In the genomic region with DNA sequence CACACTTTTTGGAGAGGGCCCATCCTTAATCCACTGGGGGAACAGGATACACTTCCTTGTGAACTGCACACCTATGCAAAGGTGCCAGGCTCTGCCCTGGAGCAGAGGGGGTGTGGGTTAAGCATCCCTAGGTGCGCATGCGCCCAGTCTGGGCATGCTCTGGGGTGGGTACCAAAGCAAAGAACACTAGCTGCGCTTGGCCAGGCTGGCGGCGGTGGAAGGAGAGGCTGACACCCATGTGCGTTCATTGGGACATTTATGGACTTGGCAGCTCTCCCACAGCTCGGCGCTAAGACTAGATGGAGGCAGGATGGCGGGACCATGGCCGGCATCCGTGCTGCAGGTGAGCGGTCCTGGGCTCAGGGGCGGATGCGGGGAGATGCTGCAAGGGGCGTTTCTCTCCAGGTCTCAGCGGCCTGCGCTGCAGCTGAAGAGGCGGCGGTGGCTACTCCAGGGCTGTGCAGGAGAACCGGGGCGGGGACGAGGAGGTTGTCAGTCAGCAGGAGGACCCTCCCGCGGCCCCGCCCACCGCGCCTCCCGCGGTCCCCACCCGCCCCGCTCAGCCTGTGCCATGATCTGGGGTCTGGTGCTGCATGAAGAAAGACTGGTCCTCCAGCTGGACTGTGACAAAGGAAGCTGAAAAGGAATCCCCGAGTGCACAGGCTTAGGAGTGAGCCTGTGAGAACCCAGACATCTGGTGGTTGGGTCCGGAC, we compare ENCODE assay signal across 8 mouse cellular contexts. TPM values are rescaled to one million over a fixed set of nuclear protein-coding genes. Genes with fewer than 3 reads are reported as not detected.
DNase-seq lines count a peak whose midpoint lies in the region; ATAC-seq lines count a peak whose summit lies in the region.

A gene (plus strand): TSS at position 146 of the 713 bp plus-strand sequence.

- no peak within 1 kb of the TSS for H3K27ac ChIP-seq in heart, embryonic 11.5 days (ENCODE audit: low read depth, low read length)
- no peak within 1 kb of the TSS for H3K27ac ChIP-seq in embryonic facial prominence, embryonic 15.5 days (replicated peaks)
- no peak within 1 kb of the TSS for H3K27ac ChIP-seq in neural tube, embryonic 13.5 days (replicated peaks)

- no peaks in the 10 kb centered on the region for H3K36me3 ChIP-seq in heart, embryonic 11.5 days (ENCODE audit: control insufficient read depth, insufficient read depth, low read length)
- no peaks in the 10 kb centered on the region for H3K36me3 ChIP-seq in embryonic facial prominence, embryonic 15.5 days
- no peaks in the 10 kb centered on the region for H3K36me3 ChIP-seq in neural tube, embryonic 13.5 days

- no peak within 1 kb of the TSS for H3K9ac ChIP-seq in heart, embryonic 11.5 days (ENCODE audit: low read depth, low read length)
- H3K9ac ChIP-seq in embryonic facial prominence, embryonic 15.5 days: 0 out of 2 replicates have a peak within 1 kb of the TSS, but pooled peaks have one; percentile 12
- peak within 1 kb of the TSS; percentile 68 for H3K9ac ChIP-seq in neural tube, embryonic 13.5 days

- no peaks in the 10 kb centered on the region for H3K9me3 ChIP-seq in heart, embryonic 11.5 days (replicated peaks; ENCODE audit: control insufficient read depth, low read length)
- no peaks in the 10 kb centered on the region for H3K9me3 ChIP-seq in embryonic facial prominence, embryonic 15.5 days (replicated peaks)
- H3K9me3 ChIP-seq in neural tube, embryonic 13.5 days: no peaks in the 10 kb centered on the region

- intact Hi-C loops in left cerebral cortex, postnatal 36 days (cut with DNase I): no loop called here

- ATAC-seq in heart, embryonic 11.5 days (replicated peaks; ENCODE audit: insufficient number of reproducible peaks, low FRiP score, low TSS enrichment): 0 out of 2 replicates have a peak, but pooled peaks have one; percentile 28
- 0 out of 2 replicates have a peak, but pooled peaks have one; percentile 57 for ATAC-seq in embryonic facial prominence, embryonic 15.5 days (ENCODE audit: insufficient number of reproducible peaks, low FRiP score, low TSS enrichment, low read depth)
- peak; percentile 86 for ATAC-seq in neural tube, embryonic 13.5 days (ENCODE audit: low read depth)
- no peak for ATAC-seq in erythroblast, adult 5-6 weeks (replicated peaks; ENCODE audit: low FRiP score, poor library complexity, severe bottlenecking)

- DNase-seq in heart, adult 9 months (ENCODE audit: low spot score in 2 of 2): no peak
- DNase-seq in CD4-positive, CD25-positive, alpha-beta regulatory T cell, adult 2 months (ENCODE audit: low read depth, low spot score): peak; percentile 46
- DNase-seq in left cerebral cortex, postnatal 36 days (ENCODE audit: low spot score in 2 of 2): peak; percentile 38 to 46
- no peak for DNase-seq in adipocyte (ENCODE audit: low spot score)

- peaks cover 31% of the 10 kb centered on the region for H3K27me3 ChIP-seq in heart, embryonic 11.5 days (ENCODE audit: control insufficient read depth, insufficient read depth, low read length)
- peaks cover 25% of the 10 kb centered on the region for H3K27me3 ChIP-seq in embryonic facial prominence, embryonic 15.5 days
- peaks cover 31% of the 10 kb centered on the region for H3K27me3 ChIP-seq in neural tube, embryonic 13.5 days

- 5% methylated on average over 33 of the region's 33 CpGs for WGBS in heart, embryonic 11.5 days (ENCODE audit: insufficient replicate concordance)
- 3% methylated on average over 33 of the region's 33 CpGs for WGBS in embryonic facial prominence, embryonic 15.5 days
- WGBS in neural tube, embryonic 13.5 days: 4% methylated on average over 33 of the region's 33 CpGs

- 0 out of 2 replicates have a peak, but pooled peaks cover 3% of the 10 kb centered on the region for H3K4me1 ChIP-seq in heart, embryonic 11.5 days (ENCODE audit: control insufficient read depth, insufficient read depth, low read length)
- peaks cover 18% of the 10 kb centered on the region for H3K4me1 ChIP-seq in embryonic facial prominence, embryonic 15.5 days
- H3K4me1 ChIP-seq in neural tube, embryonic 13.5 days (replicated peaks): peaks cover 6% of the 10 kb centered on the region; the same call in 1 of the 2 replicates

- H3K4me2 ChIP-seq in heart, embryonic 11.5 days: peak within 1 kb of the TSS; percentile 49
- peak within 1 kb of the TSS; percentile 54 for H3K4me2 ChIP-seq in embryonic facial prominence, embryonic 15.5 days (replicated peaks)
- H3K4me2 ChIP-seq in neural tube, embryonic 13.5 days: peak within 1 kb of the TSS; percentile 50

- H3K4me3 ChIP-seq in heart, embryonic 11.5 days (ENCODE audit: low read depth, low read length): no peak within 1 kb of the TSS
- peak within 1 kb of the TSS; percentile 35 for H3K4me3 ChIP-seq in embryonic facial prominence, embryonic 15.5 days (replicated peaks)
- H3K4me3 ChIP-seq in neural tube, embryonic 13.5 days: peak within 1 kb of the TSS; percentile 33

RNA-seq across cellular contexts. Expression of the gene that starts here (rescaled TPM):
- not detected in 2 replicates for polyA plus RNA-seq in heart, embryonic 11.5 days (2014; fragmentation: Nextera tagmentation; extraction: Ambion mirVana)
- polyA plus RNA-seq in embryonic facial prominence, embryonic 15.5 days (2015; fragmentation: Nextera tagmentation; extraction: Ambion mirVana): 0.59 TPM in 1 of 2 replicates, not detected in the other
- 1 to 10 TPM; 1.2 to 2.1 TPM for total RNA-seq in left cerebral cortex, postnatal 36 days (2021)
- polyA plus RNA-seq in neural tube, embryonic 13.5 days (2015; fragmentation: Nextera tagmentation; extraction: Ambion mirVana): 5.2 and 6.6 TPM in 2 replicates
- not detected in 2 replicates for total RNA-seq in erythroblast, adult 5-6 weeks (2015; ENCODE audit: low replicate concordance)
- total RNA-seq in erythroblast, adult 5-6 weeks (2017; ENCODE audit: low replicate concordance): not detected in 2 replicates

Comparison
In these comparisons a context has a peak if more than half of its experiments do, and no peak if none do; other contexts are left out.
1. Peak in ATAC-seq and H3K4me2 ChIP-seq in heart, embryonic 11.5 days; RNA of the gene not detected or under 1 TPM.
2. Peak in ATAC-seq, H3K4me3 ChIP-seq, H3K9ac ChIP-seq and H3K4me2 ChIP-seq in embryonic facial prominence, embryonic 15.5 days; RNA of the gene not detected or under 1 TPM.
3. DNase-seq: peak in CD4-positive, CD25-positive, alpha-beta regulatory T cell, adult 2 months (single experiment) and left cerebral cortex, postnatal 36 days (2 of 2); none in heart, adult 9 months (0 of 2) and adipocyte (single experiment).
4. Peak in every context shown above with its lines, with median percentiles within 50 percentile points of each other: H3K4me2 ChIP-seq.